Mouse (Mus musculus): ENCODE measurements around the gene Ddx5. TPM values are rescaled to one million over a fixed set of nuclear protein-coding genes. Genes with fewer than 3 reads are reported as not detected.
"Not testable (repeated sequence)": the region's sequence is repeated elsewhere in the genome, so short reads cannot be mapped to it uniquely, and the experiment has no call there.

Gene Ddx5
- polyA plus RNA-seq, 1 experiment from 2014 or later = 507 TPM

GRCm38 (mm10) chr11:106787131-106788025 lies 1.6 kb downstream of the Ddx5 start:
- H3K36me3 ChIP-seq (replicated peaks) = peaks cover 47% of the 10 kb centered on the region
- no peak; the same call in 1 of the 2 replicates for ATAC-seq (ENCODE audit: low FRiP score)
- WGBS = under 1% methylated on average over 62 of the region's 65 CpGs

GRCm38 (mm10) chr11:106785043-106785442 lies 3.9 kb downstream of the Ddx5 start:
- peaks cover 58% of the 10 kb centered on the region for H3K36me3 ChIP-seq (replicated peaks)
- no peaks in the 10 kb centered on the region for H3K9me3 ChIP-seq
- no peak overlapping the region for H3K27ac ChIP-seq
- H3K9ac ChIP-seq = no peak overlapping the region
- H3K4me3 ChIP-seq (replicated peaks) = no peak overlapping the region
- 91% methylated on average over 1 of the region's 1 CpGs for WGBS
- ATAC-seq (ENCODE audit: low FRiP score) = no peak
- H3K4me1 ChIP-seq = peaks cover 24% of the 10 kb centered on the region
- no peaks in the 10 kb centered on the region for H3K27me3 ChIP-seq
- H3K4me2 ChIP-seq = peak overlapping the region; percentile 73; the same call in 1 of the 2 replicates

More at GRCm38 (mm10) chr11:106787131-106788025, 1.6 kb downstream of the Ddx5 start:
- Histone ChIP-seq H3K4me3 (replicated peaks) (peak overlapping the region; percentile 93), H3K9ac (peak overlapping the region; percentile 97), H3K4me2 (peak overlapping the region; percentile 73), H3K9me3 (no peaks in the 10 kb centered on the region), H3K27me3 (no peaks in the 10 kb centered on the region), H3K4me1 (peaks cover 29% of the 10 kb centered on the region), H3K27ac (peak overlapping the region; percentile 98)

- H3K27me3 ChIP-seq = no peaks in the 10 kb centered on the region
- H3K9me3 ChIP-seq = no peaks in the 10 kb centered on the region
- ATAC-seq (ENCODE audit: low FRiP score) = no peak
- H3K36me3 ChIP-seq (replicated peaks) = peaks cover 60% of the 10 kb centered on the region
- no peak overlapping the region for H3K27ac ChIP-seq
- H3K4me1 ChIP-seq = peaks cover 25% of the 10 kb centered on the region
- 81% methylated on average over 2 of the region's 2 CpGs for WGBS
- H3K9ac ChIP-seq = no peak overlapping the region
- H3K4me2 ChIP-seq = no peak overlapping the region
- no peak overlapping the region for H3K4me3 ChIP-seq (replicated peaks)
These were observed 4.5 kb downstream of the Ddx5 start for GRCm38 (mm10) chr11:106784476-106784875.

GRCm38 (mm10) chr11:106782841-106783764 lies 5.9 kb downstream of the Ddx5 start:
- Histone ChIP-seq H3K27me3 (no peaks in the 10 kb centered on the region), H3K4me1 (peaks cover 27% of the 10 kb centered on the region), H3K4me2 (no peak overlapping the region), H3K9me3 (no peaks in the 10 kb centered on the region), H3K4me3 (replicated peaks) (no peak overlapping the region), H3K36me3 (replicated peaks) (peaks cover 60% of the 10 kb centered on the region), H3K27ac (no peak overlapping the region), H3K9ac (no peak overlapping the region)
- WGBS = 87% methylated on average over 9 of the region's 9 CpGs
- no peak for ATAC-seq (ENCODE audit: low FRiP score)

GRCm38 (mm10) chr11:106782271-106782670 lies 6.7 kb downstream of the Ddx5 start:
- H3K9me3 ChIP-seq; H3K27ac ChIP-seq; H3K27me3 ChIP-seq; H3K9ac ChIP-seq; H3K4me2 ChIP-seq; H3K4me3 ChIP-seq (replicated peaks); ATAC-seq (ENCODE audit: low FRiP score): not testable (repeated sequence)
- Histone ChIP-seq H3K36me3 (replicated peaks) (peaks cover 60% of the 10 kb centered on the region), H3K4me1 (peaks cover 31% of the 10 kb centered on the region)
- WGBS = 92% methylated on average over 7 of the region's 7 CpGs

GRCm38 (mm10) chr11:106780590-106781220 lies 8.3 kb downstream of the Ddx5 start:
- Histone ChIP-seq H3K27me3 (no peaks in the 10 kb centered on the region), H3K9ac (no peak overlapping the region), H3K9me3 (no peaks in the 10 kb centered on the region), H3K4me1 (peaks cover 25% of the 10 kb centered on the region), H3K27ac (0 out of 2 replicates have a peak overlapping the region, but pooled peaks have one; percentile 19), H3K36me3 (replicated peaks) (peaks cover 60% of the 10 kb centered on the region), H3K4me2 (no peak overlapping the region), H3K4me3 (replicated peaks) (no peak overlapping the region)
- WGBS = 77% methylated on average over 6 of the region's 6 CpGs
- ATAC-seq (ENCODE audit: low FRiP score) = no peak

- Histone ChIP-seq H3K9ac (no peak overlapping the region), H3K4me3 (replicated peaks) (no peak overlapping the region), H3K9me3 (no peaks in the 10 kb centered on the region), H3K27me3 (no peaks in the 10 kb centered on the region), H3K4me1 (peaks cover 18% of the 10 kb centered on the region), H3K27ac (peak overlapping the region; percentile 92), H3K36me3 (replicated peaks) (peaks cover 60% of the 10 kb centered on the region), H3K4me2 (peak overlapping the region; percentile 71)
- ATAC-seq (ENCODE audit: low FRiP score) = no peak; the same call in 1 of the 2 replicates
- WGBS = 69% methylated on average over 4 of the region's 4 CpGs
These were observed 8.9 kb downstream of the Ddx5 start for GRCm38 (mm10) chr11:106780089-106780425.

- Histone ChIP-seq H3K4me2 (peak within 1 kb of the TSS; percentile 71), H3K4me3 (replicated peaks) (peak within 1 kb of the TSS; percentile 65), H3K9me3 (no peaks in the 10 kb centered on the region), H3K4me1 (peaks cover 18% of the 10 kb centered on the region), H3K36me3 (replicated peaks) (peaks cover 60% of the 10 kb centered on the region), H3K27me3 (no peaks in the 10 kb centered on the region), H3K9ac (peak within 1 kb of the TSS; percentile 77), H3K27ac (peak within 1 kb of the TSS; percentile 92)
- ATAC-seq (ENCODE audit: low FRiP score) = peak; percentile 98
- WGBS = 3% methylated on average over 30 of the region's 30 CpGs
These were observed 9.4 kb downstream of the Ddx5 start, which contains the start of gene Polg2 for GRCm38 (mm10) chr11:106779388-106780088. Gene Polg2 (minus strand): TSS chr11:106779537.

GRCm38 (mm10) chr11:106778589-106779387 lies 10.2 kb downstream of the Ddx5 start:
- Histone ChIP-seq H3K9ac (peak overlapping the region; percentile 77), H3K4me3 (replicated peaks) (peak overlapping the region; percentile 65), H3K27ac (peak overlapping the region; percentile 92), H3K27me3 (no peaks in the 10 kb centered on the region), H3K36me3 (replicated peaks) (peaks cover 60% of the 10 kb centered on the region), H3K4me2 (peak overlapping the region; percentile 71), H3K9me3 (no peaks in the 10 kb centered on the region), H3K4me1 (peaks cover 16% of the 10 kb centered on the region)
- WGBS = 3% methylated on average over 39 of the region's 39 CpGs
- ATAC-seq (ENCODE audit: low FRiP score) = no peak; the same call in 1 of the 2 replicates

- ATAC-seq (ENCODE audit: low FRiP score) = no peak
- peak overlapping the region; percentile 71; the same call in 1 of the 2 replicates for H3K4me2 ChIP-seq
These were observed 10.9 kb downstream of the Ddx5 start for GRCm38 (mm10) chr11:106778132-106778531.

More at GRCm38 (mm10) chr11:106778132-106778531, 10.9 kb downstream of the Ddx5 start:
- no peak overlapping the region for H3K27ac ChIP-seq
- H3K36me3 ChIP-seq (replicated peaks) = peaks cover 60% of the 10 kb centered on the region
- H3K4me1 ChIP-seq = peaks cover 12% of the 10 kb centered on the region; the same call in 1 of the 2 replicates
- no peaks in the 10 kb centered on the region for H3K27me3 ChIP-seq
- H3K4me3 ChIP-seq (replicated peaks) = no peak overlapping the region
- WGBS = 94% methylated on average over 7 of the region's 7 CpGs
- no peak overlapping the region for H3K9ac ChIP-seq
- H3K9me3 ChIP-seq = no peaks in the 10 kb centered on the region

All from forebrain, embryonic 12.5 days (tissue).